Mouse (Mus musculus) kidney, embryonic 16.5 days (tissue): ENCODE measurements at regions not wholly inside any gene's neighbourhood (a gene's known extent, or its start where the extent isn't known, plus 50 kb on each side); places are given as distances from the start of the nearest gene placed in this dataset.

Experiments
- ATAC-seq: fragments of 200-750 bp; cut with Nextera tagmentation; 2 replicates; pipeline ENCODE4 v1.8.0; 2017; ENCODE audit warnings: moderate TSS enrichment; ENCODE audit not compliant: low FRiP score, low TSS enrichment
- H3K27ac ChIP-seq: fragments of 300-500 bp; sonication (generic); 2 replicates; pipeline ENCODE4 v1.5.1; 2014; ENCODE audit warnings: low read length
- H3K27me3 ChIP-seq: fragments of 300-500 bp; sonication (generic); 2 replicates; pipeline ENCODE4 v1.6.1; 2014; ENCODE audit warnings: low read length, control low read depth, mixed read lengths; ENCODE audit not compliant: insufficient read depth
- H3K36me3 ChIP-seq: fragments of 300-500 bp; sonication (generic); 2 replicates; pipeline ENCODE4 v1.6.1; 2014; ENCODE audit warnings: low read length, control low read depth, mixed read lengths; ENCODE audit not compliant: insufficient read depth
- H3K4me1 ChIP-seq: fragments of 300-500 bp; sonication (generic); 2 replicates; pipeline ENCODE4 v1.6.1; 2014; ENCODE audit warnings: low read length, control low read depth, mixed read lengths; ENCODE audit not compliant: insufficient read depth
- H3K4me2 ChIP-seq: fragments of 300-500 bp; sonication (generic); replicated peaks from 2 replicates; pipeline ENCODE4 v1.6.1; 2014; ENCODE audit warnings: low read depth, low read length
- H3K4me3 ChIP-seq: fragments of 300-500 bp; sonication (generic); 2 replicates; pipeline ENCODE4 v1.5.1; 2014; ENCODE audit warnings: mild to moderate bottlenecking, low read length
- H3K9ac ChIP-seq: fragments of 300-500 bp; sonication (generic); replicated peaks from 2 replicates; pipeline ENCODE4 v1.6.1; 2014; ENCODE audit warnings: low read length
- H3K9me3 ChIP-seq: fragments of 300-500 bp; sonication (generic); 2 replicates; pipeline ENCODE4 v1.6.1; 2016; ENCODE audit warnings: low read length, control low read depth
- WGBS: fragments of 180-500 bp; shearing (Covaris S2); extraction: QIAGEN DNeasy Blood & Tissue Kit; methylation state at CpG from one replicate; pipeline ENCODE4 v1.1.7; 2014; 5-methylcytosine and 5-hydroxymethylcytosine counted together

GRCm38 (mm10) chr11:17460024-17460919 lies 202.9 kb downstream of the C1d start:
- Histone ChIP-seq H3K27me3 (no peaks in the 10 kb centered on the region), H3K4me3 (peak overlapping the region; percentile 32), H3K9me3 (no peaks in the 10 kb centered on the region), H3K27ac (peak overlapping the region; percentile 84), H3K9ac (peak overlapping the region; percentile 44; the same call in 1 of the 2 replicates), H3K4me2 (peak overlapping the region; percentile 53), H3K4me1 (peaks cover 10% of the 10 kb centered on the region), H3K36me3 (no peaks in the 10 kb centered on the region)
- peak; percentile 61; the same call in 1 of the 2 replicates for ATAC-seq
- WGBS: 15% methylated on average over 11 of the region's 11 CpGs

DNA sequence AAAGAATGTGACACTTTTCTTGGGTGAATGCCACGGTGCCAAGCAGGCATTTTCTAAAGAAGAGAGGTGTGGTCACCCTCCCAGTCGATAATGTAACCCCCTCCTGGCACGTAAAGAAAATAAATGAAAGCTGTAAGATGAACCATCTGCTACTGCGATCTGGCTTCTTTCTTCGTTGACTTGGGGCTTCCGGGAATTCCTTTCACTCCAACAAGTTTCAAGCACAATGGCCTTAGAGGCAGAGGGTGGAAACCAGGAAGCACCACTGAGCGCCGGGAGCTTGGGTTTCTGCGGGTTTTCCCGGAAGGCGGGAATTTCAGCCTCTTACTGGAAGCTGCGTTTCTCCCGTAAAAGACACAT lies 203.5 kb downstream of the C1d start:
- H3K9ac ChIP-seq: peak overlapping the region; percentile 22; the same call in 1 of the 2 replicates

DNA sequence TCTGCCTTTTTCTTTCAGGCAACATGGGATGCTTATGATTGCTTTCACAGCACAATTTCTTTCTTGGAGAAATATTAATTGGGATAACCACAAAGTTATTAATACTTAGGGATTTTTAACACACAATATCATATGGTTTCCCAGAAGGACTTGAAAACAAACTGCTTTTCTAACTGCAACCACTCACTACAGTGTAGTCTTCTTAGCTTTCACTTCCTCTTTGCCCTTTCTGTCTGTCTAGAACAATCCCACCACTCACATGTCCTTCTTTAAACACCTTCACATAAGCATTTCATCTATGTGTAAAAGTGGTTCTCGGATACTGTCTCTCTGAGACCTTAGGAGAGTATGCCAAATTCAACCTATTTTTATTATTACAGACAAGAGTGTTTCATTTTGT lies 204.3 kb downstream of the C1d start:
- Histone ChIP-seq H3K4me3 (no peak overlapping the region), H3K36me3 (no peaks in the 10 kb centered on the region), H3K9ac (no peak overlapping the region), H3K9me3 (no peaks in the 10 kb centered on the region), H3K27me3 (no peaks in the 10 kb centered on the region), H3K4me1 (peaks cover 10% of the 10 kb centered on the region), H3K4me2 (no peak overlapping the region), H3K27ac (no peak overlapping the region)
- no peak for ATAC-seq
- whole genome bisulfite sequencing: 85% methylated on average over 1 of the region's 1 CpGs

More for the DNA sequence above, 203.5 kb downstream of the C1d start:
- Histone ChIP-seq H3K4me2 (peak overlapping the region; percentile 53), H3K4me3 (peak overlapping the region; percentile 32), H3K4me1 (peaks cover 10% of the 10 kb centered on the region), H3K9me3 (no peaks in the 10 kb centered on the region), H3K27ac (peak overlapping the region; percentile 84), H3K27me3 (no peaks in the 10 kb centered on the region), H3K36me3 (no peaks in the 10 kb centered on the region)
- WGBS: 5% methylated on average over 13 of the region's 13 CpGs
- ATAC-seq: peak; percentile 60; the same call in 1 of the 2 replicates

GRCm38 (mm10) chr11:17464875-17465274 lies 207.5 kb downstream of the C1d start:
- H3K27me3 ChIP-seq: no peaks in the 10 kb centered on the region
- H3K4me3 ChIP-seq: no peak overlapping the region
- H3K36me3 ChIP-seq: no peaks in the 10 kb centered on the region
- ATAC-seq: peak; percentile 79; the same call in 1 of the 2 replicates
- no peak overlapping the region for H3K9ac ChIP-seq
- WGBS: 49% methylated on average over 2 of the region's 2 CpGs
- no peak overlapping the region for H3K27ac ChIP-seq
- no peak overlapping the region for H3K4me2 ChIP-seq
- H3K4me1 ChIP-seq: peaks cover 10% of the 10 kb centered on the region
- no peaks in the 10 kb centered on the region for H3K9me3 ChIP-seq

DNA sequence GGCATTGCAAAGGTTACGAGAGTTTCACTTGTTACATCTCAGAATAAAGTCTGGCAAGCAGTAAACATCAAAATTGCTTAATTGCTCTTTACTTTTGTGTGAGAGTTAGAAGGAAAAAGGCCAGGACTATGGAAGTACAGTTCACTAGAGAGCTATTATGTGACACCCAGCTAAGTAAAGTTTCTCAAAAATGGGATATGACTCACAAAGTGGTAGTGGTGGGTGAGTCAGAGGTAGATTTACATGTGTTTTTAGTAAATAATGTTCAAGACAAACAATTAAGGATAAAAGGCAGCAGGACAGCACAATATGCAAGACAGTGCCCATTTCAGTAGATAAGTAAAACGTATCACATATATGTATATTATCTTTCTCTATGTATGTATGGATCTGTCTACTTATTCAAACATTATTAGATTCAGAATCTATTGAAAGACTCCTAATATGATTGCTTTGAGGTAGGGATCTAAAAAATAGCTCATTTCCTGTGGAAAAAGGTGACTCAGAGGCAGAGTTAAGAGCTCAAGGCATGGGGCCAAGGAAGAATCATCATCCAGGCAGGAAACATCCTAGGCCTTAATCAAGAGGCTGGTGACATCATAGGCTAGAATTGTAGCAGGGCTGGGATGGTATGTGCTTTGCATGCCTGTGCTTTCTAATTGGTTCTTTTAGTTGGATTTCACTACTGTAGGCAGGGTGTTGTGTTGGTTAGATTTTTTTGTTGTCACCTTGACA lies 211.2 kb downstream of the C1d start:
- ATAC-seq: no peak
- H3K27ac ChIP-seq: no peak overlapping the region
- no peaks in the 10 kb centered on the region for H3K27me3 ChIP-seq
- whole genome bisulfite sequencing: 91% methylated on average over 2 of the region's 2 CpGs
- no peak overlapping the region for H3K9ac ChIP-seq
- H3K4me1 ChIP-seq: no peaks in the 10 kb centered on the region
- H3K36me3 ChIP-seq: no peaks in the 10 kb centered on the region
- H3K9me3 ChIP-seq: no peaks in the 10 kb centered on the region
- H3K4me3 ChIP-seq: no peak overlapping the region
- no peak overlapping the region for H3K4me2 ChIP-seq

GRCm38 (mm10) chr11:17481436-17481996 lies 224.1 kb downstream of the C1d start:
- no peak overlapping the region for H3K9ac ChIP-seq
- no peak overlapping the region for H3K27ac ChIP-seq
- H3K4me3 ChIP-seq: no peak overlapping the region
- no peak for ATAC-seq
- no peaks in the 10 kb centered on the region for H3K36me3 ChIP-seq
- no peak overlapping the region for H3K4me2 ChIP-seq
- 68% methylated on average over 4 of the region's 4 CpGs for WGBS
- H3K4me1 ChIP-seq: no peaks in the 10 kb centered on the region
- H3K27me3 ChIP-seq: no peaks in the 10 kb centered on the region
- H3K9me3 ChIP-seq: no peaks in the 10 kb centered on the region

GRCm38 (mm10) chr11:17483849-17484441 lies 226.6 kb downstream of the C1d start:
- Histone ChIP-seq H3K27ac (no peak overlapping the region), H3K36me3 (no peaks in the 10 kb centered on the region), H3K9ac (no peak overlapping the region), H3K4me1 (no peaks in the 10 kb centered on the region), H3K27me3 (no peaks in the 10 kb centered on the region), H3K4me3 (no peak overlapping the region), H3K4me2 (no peak overlapping the region), H3K9me3 (no peaks in the 10 kb centered on the region)
- no peak for ATAC-seq
- WGBS: 63% methylated on average over 3 of the region's 3 CpGs

GRCm38 (mm10) chr11:17501120-17502043 lies 244.0 kb downstream of the C1d start:
- Histone ChIP-seq H3K27me3 (no peaks in the 10 kb centered on the region), H3K27ac (no peak overlapping the region), H3K4me2 (no peak overlapping the region), H3K36me3 (no peaks in the 10 kb centered on the region), H3K4me1 (no peaks in the 10 kb centered on the region), H3K9me3 (no peaks in the 10 kb centered on the region), H3K4me3 (no peak overlapping the region), H3K9ac (no peak overlapping the region)
- 61% methylated on average over 14 of the region's 14 CpGs for WGBS
- ATAC-seq: no peak

- ATAC-seq: no peak
Observed at GRCm38 (mm10) chr11:17502052-17502451, 244.7 kb downstream of the C1d start.

More at GRCm38 (mm10) chr11:17502052-17502451, 244.7 kb downstream of the C1d start:
- Histone ChIP-seq H3K4me2 (no peak overlapping the region), H3K4me3 (no peak overlapping the region), H3K27ac (no peak overlapping the region), H3K27me3 (no peaks in the 10 kb centered on the region), H3K9me3 (no peaks in the 10 kb centered on the region), H3K4me1 (no peaks in the 10 kb centered on the region), H3K9ac (no peak overlapping the region), H3K36me3 (no peaks in the 10 kb centered on the region)
- 91% methylated on average over 7 of the region's 7 CpGs for WGBS
